Mouse (Mus musculus): Measurements from ENCODE around the gene Olfr1443.

Olfr1443 gene

GRCm38 (mm10) chr19:12731950-12732349, 54.0 kb downstream of the Olfr1443 start:
- DNase-seq (ENCODE audit: low spot score in 2 of 2), result no peak
